In genomic region chr11:75807486-75807885, GRCm38 (mm10) we compare ENCODE assay signal across 14 mouse cellular contexts. TPM values are rescaled to one million over a fixed set of nuclear protein-coding genes. Genes with fewer than 3 reads are reported as not detected.
DNase-seq lines count a peak whose midpoint lies in the region; ATAC-seq and TF ChIP-seq lines count a peak whose summit lies in the region.
"Had no signal": no experiment of that assay in that cellular context is flagged by ENCODE, and none has a peak within 500 bp of the region (broad histone marks: within the 10 kb centered on the region; RNA-seq: fewer than 3 reads in every experiment).

No protein-coding gene starts in this region.

- peak; percentile 34 for TF ChIP-seq CTCF in intestine, postnatal 0 days (IDR thresholded peaks at IDR 0.05; ENCODE audit: low read depth)

- no peak for ATAC-seq in limb, embryonic 11.5 days (ENCODE audit: insufficient number of reproducible peaks, low FRiP score, low TSS enrichment, low read depth)
- ATAC-seq in intestine, postnatal 0 days, result no peak

- H3K27me3 ChIP-seq in heart, embryonic 10.5 days (ENCODE audit: insufficient read depth, poor library complexity, severe bottlenecking), result peaks cover 11% of the 10 kb centered on the region
- H3K27me3 ChIP-seq in limb, embryonic 11.5 days (ENCODE audit: control insufficient read depth, insufficient read depth, low read length), result no peaks in the 10 kb centered on the region
- 0 out of 2 replicates have a peak, but pooled peaks cover 5% of the 10 kb centered on the region for H3K27me3 ChIP-seq in limb, embryonic 10.5 days (ENCODE audit: low read depth, poor library complexity, severe bottlenecking)
- H3K27me3 ChIP-seq in intestine, postnatal 0 days (replicated peaks; ENCODE audit: control insufficient read depth, insufficient read depth, low read length), result no peaks in the 10 kb centered on the region
- H3K27me3 ChIP-seq: embryonic facial prominence, embryonic 13.5 days had no signal

- H3K27ac ChIP-seq in heart, embryonic 10.5 days, result peak overlapping the region; percentile 7; the same call in 1 of the 2 replicates
- H3K27ac ChIP-seq in limb, embryonic 11.5 days (replicated peaks; ENCODE audit: low read depth, low read length), result no peak overlapping the region
- H3K27ac ChIP-seq in limb, embryonic 10.5 days, result no peak overlapping the region
- H3K27ac ChIP-seq in intestine, postnatal 0 days (ENCODE audit: low read depth, low read length), result no peak overlapping the region
- H3K27ac ChIP-seq: embryonic facial prominence, embryonic 13.5 days; forebrain, embryonic 12.5 days; left cerebral cortex, adult 2 months; macrophage had no signal

- WGBS in heart, embryonic 10.5 days, result 40% methylated on average over 5 of the region's 5 CpGs
- whole genome bisulfite sequencing in limb, embryonic 11.5 days, result 33% methylated on average over 5 of the region's 5 CpGs
- WGBS in limb, embryonic 10.5 days, result 36% methylated on average over 5 of the region's 5 CpGs
- WGBS in intestine, postnatal 0 days, result 41% methylated on average over 5 of the region's 5 CpGs

- no peaks in the 10 kb centered on the region for H3K36me3 ChIP-seq in heart, embryonic 10.5 days
- H3K36me3 ChIP-seq in limb, embryonic 11.5 days (ENCODE audit: control insufficient read depth, insufficient read depth, low read length), result no peaks in the 10 kb centered on the region
- no peaks in the 10 kb centered on the region for H3K36me3 ChIP-seq in limb, embryonic 10.5 days
- H3K36me3 ChIP-seq in intestine, postnatal 0 days (ENCODE audit: control insufficient read depth, insufficient read depth), result no peaks in the 10 kb centered on the region
- H3K36me3 ChIP-seq: embryonic facial prominence, embryonic 13.5 days; forebrain, embryonic 12.5 days had no signal

- no peak overlapping the region for H3K4me3 ChIP-seq in heart, embryonic 10.5 days
- H3K4me3 ChIP-seq in limb, embryonic 11.5 days (ENCODE audit: low read depth, low read length), result no peak overlapping the region
- H3K4me3 ChIP-seq in limb, embryonic 10.5 days, result no peak overlapping the region
- no peak overlapping the region for H3K4me3 ChIP-seq in intestine, postnatal 0 days (ENCODE audit: low read depth, low read length)
- H3K4me3 ChIP-seq: embryonic facial prominence, embryonic 13.5 days; forebrain, embryonic 12.5 days; left cerebral cortex, adult 2 months had no signal

- intact Hi-C loops in heart, postnatal 36 days (cut with DNase I), result no loop called here

- no peak for DNase-seq in heart, embryonic 10.5 days (ENCODE audit: low spot score)
- DNase-seq in heart, postnatal 36 days, result no peak
- no peak for DNase-seq in limb, embryonic 11.5 days (ENCODE audit: low spot score)
- DNase-seq in limb, embryonic 10.5 days (ENCODE audit: low spot score), result no peak
- peak; percentile 34 for DNase-seq in MN1 (ENCODE audit: low spot score)
- DNase-seq in right cerebral cortex, postnatal 10 days (ENCODE audit: low spot score in 2 of 2), result no peak
- no peak for DNase-seq in cerebellum, adult 18-20 months
- DNase-seq: cerebellum, adult 9-10 months; heart, postnatal 4 days had no signal

- H3K9me3 ChIP-seq in heart, embryonic 10.5 days, result no peaks in the 10 kb centered on the region
- no peaks in the 10 kb centered on the region for H3K9me3 ChIP-seq in limb, embryonic 11.5 days (ENCODE audit: control insufficient read depth, low read length)
- no peaks in the 10 kb centered on the region for H3K9me3 ChIP-seq in limb, embryonic 10.5 days (replicated peaks)
- H3K9me3 ChIP-seq in intestine, postnatal 0 days (ENCODE audit: control insufficient read depth), result no peaks in the 10 kb centered on the region
- H3K9me3 ChIP-seq: embryonic facial prominence, embryonic 13.5 days; forebrain, embryonic 12.5 days had no signal

- no peak overlapping the region for H3K4me2 ChIP-seq in limb, embryonic 11.5 days (ENCODE audit: low read depth, severe bottlenecking)
- no peak overlapping the region for H3K4me2 ChIP-seq in intestine, postnatal 0 days (replicated peaks; ENCODE audit: low read depth)
- H3K4me2 ChIP-seq: embryonic facial prominence, embryonic 13.5 days; forebrain, embryonic 12.5 days had no signal

- peaks cover 15% of the 10 kb centered on the region for H3K4me1 ChIP-seq in heart, embryonic 10.5 days
- no peaks in the 10 kb centered on the region for H3K4me1 ChIP-seq in limb, embryonic 11.5 days (ENCODE audit: control insufficient read depth, insufficient read depth, low read length)
- peaks cover 7% of the 10 kb centered on the region; the same call in 1 of the 2 replicates for H3K4me1 ChIP-seq in limb, embryonic 10.5 days
- peaks cover 3% of the 10 kb centered on the region; the same call in 1 of the 2 replicates for H3K4me1 ChIP-seq in intestine, postnatal 0 days (replicated peaks; ENCODE audit: control insufficient read depth, insufficient read depth, low read length)
- H3K4me1 ChIP-seq: forebrain, embryonic 12.5 days had no signal

- 0 out of 2 replicates have a peak overlapping the region, but pooled peaks have one; percentile 2 for H3K9ac ChIP-seq in limb, embryonic 11.5 days (ENCODE audit: low read length)
- H3K9ac ChIP-seq in intestine, postnatal 0 days (ENCODE audit: low read depth, low read length), result no peak overlapping the region
- H3K9ac ChIP-seq: embryonic facial prominence, embryonic 13.5 days; forebrain, embryonic 12.5 days had no signal

RNA-seq across cellular contexts. Expression of gene Doc2b, which starts 11.6 kb away (rescaled TPM):
- 0.04 and 0.18 TPM in 2 replicates for polyA plus RNA-seq in heart, embryonic 10.5 days (2016; fragmentation: Nextera tagmentation; extraction: Ambion mirVana)
- total RNA-seq in heart, postnatal 36 days (2021), result under 1 TPM; 0.46 to 0.61 TPM
- polyA plus RNA-seq in limb, embryonic 11.5 days (2014; fragmentation: Nextera tagmentation; extraction: Ambion mirVana), result 0.19 and 0.27 TPM in 2 replicates
- 0.06 and 0.20 TPM in 2 replicates for polyA plus RNA-seq in limb, embryonic 10.5 days (2016; fragmentation: Nextera tagmentation; extraction: Ambion mirVana)
- polyA plus RNA-seq in intestine, postnatal 0 days (2015; fragmentation: Nextera tagmentation; extraction: Ambion mirVana), result 0.72 TPM in 2 replicates
- polyA plus RNA-seq: macrophage had no signal
